Mouse (Mus musculus): ENCODE results near the gene Rbbp4. TPM values are rescaled to one million over a fixed set of nuclear protein-coding genes. Genes with fewer than 3 reads are reported as not detected.

Rbbp4 gene
- polyA plus RNA-seq, 1 experiment from 2014 or later: 497 TPM

DNA sequence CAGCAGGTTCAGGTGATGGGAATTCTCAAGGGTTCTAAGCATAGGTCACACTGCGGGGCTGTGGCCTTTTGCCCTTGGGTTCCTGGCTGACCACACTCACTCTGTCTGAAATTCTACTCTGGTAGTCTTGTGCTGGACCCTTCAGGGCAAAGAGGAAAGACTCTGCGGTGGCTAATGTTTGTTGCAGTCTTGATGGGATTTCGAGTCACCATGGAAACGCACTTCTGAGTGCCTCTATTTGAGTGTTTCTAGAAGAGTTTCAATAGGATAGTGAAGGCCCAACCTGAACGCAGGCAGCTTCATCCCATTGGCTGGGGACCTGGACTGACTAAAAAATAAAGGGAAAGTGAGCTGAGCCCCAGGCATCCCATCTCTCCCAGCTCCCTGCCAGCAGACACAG, 68.3 kb downstream of the Rbbp4 start:
- Histone ChIP-seq H3K4me1 (0 out of 2 replicates have a peak, but pooled peaks cover 9% of the 10 kb centered on the region), H3K36me3 (no peaks in the 10 kb centered on the region), H3K4me3 (no peak overlapping the region), H3K27ac (replicated peaks) (no peak overlapping the region), H3K9ac (replicated peaks) (no peak overlapping the region), H3K27me3 (no peaks in the 10 kb centered on the region), H3K9me3 (no peaks in the 10 kb centered on the region), H3K4me2 (replicated peaks) (no peak overlapping the region)
- ATAC-seq (ENCODE audit: low FRiP score, low read depth): no peak
- WGBS: 58% methylated on average over 5 of the region's 5 CpGs

DNA sequence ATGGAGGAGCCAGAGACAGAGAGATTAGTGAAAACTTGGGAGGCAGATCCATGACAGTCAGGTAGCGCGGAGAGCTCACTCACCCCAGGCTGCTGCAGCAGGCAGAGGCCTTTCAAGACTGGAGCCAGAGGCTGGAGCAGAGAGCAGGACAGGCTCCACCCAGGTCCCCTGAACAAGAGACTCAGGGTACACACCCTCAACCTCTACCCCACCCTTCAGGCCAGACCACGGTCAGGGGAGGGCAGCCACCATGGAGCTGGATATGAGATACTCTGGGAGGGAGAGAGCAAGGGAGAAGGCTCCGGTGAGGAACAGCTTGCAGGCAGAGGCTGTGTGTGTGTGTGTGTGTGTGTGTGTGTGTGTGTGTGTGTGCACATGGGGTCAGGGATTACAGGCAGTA, 69.0 kb downstream of the Rbbp4 start:
- Histone ChIP-seq H3K27me3 (no peaks in the 10 kb centered on the region), H3K4me2 (replicated peaks) (no peak overlapping the region), H3K9ac (replicated peaks) (no peak overlapping the region), H3K4me1 (peaks cover 12% of the 10 kb centered on the region), H3K4me3 (no peak overlapping the region), H3K27ac (replicated peaks) (no peak overlapping the region), H3K9me3 (no peaks in the 10 kb centered on the region), H3K36me3 (no peaks in the 10 kb centered on the region)
- 89% methylated on average over 4 of the region's 4 CpGs for WGBS
- no peak for ATAC-seq (ENCODE audit: low FRiP score, low read depth)

DNA sequence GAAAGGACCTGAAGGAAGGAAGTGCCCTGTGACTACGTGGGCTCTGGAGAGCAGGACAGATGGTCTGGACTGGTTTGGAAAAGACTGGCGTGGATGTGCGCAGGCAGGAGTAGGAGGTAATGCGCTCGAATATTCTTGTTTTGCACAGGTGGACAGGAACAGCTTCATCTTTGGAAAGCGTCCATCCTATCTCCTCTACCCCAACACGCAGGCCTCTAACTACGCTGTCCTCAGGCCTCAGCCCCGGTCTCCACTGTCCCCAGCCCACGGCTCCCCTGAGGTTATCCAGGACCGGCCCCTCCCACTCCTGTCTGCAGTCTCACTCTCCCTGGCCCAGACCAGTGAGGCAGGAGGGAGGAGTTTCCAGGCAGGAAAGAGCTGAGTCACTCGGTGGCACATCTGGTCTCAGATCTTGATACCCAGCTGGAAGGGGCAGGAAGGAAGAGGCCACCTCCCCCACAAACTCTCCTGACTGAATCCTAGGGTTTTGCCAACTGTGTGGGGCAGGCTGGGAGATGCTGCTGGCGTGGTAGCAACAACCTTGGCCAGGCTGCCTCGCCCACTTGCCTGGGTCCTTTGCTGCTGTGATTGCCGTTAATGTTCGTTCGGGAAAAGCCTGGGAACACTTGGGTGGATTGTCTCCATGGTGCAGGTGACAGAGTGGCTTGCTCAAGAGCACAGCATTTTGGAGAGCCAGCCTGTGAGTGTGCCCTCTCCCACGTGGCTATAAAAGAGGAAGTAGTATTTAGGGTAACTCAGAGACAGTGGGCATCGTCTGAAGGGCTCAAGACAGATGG, 71.7 kb downstream of the Rbbp4 start:
- no peak overlapping the region; the same call in 1 of the 2 replicates for H3K9ac ChIP-seq (replicated peaks)
- H3K4me2 ChIP-seq (replicated peaks): no peak overlapping the region

DNA sequence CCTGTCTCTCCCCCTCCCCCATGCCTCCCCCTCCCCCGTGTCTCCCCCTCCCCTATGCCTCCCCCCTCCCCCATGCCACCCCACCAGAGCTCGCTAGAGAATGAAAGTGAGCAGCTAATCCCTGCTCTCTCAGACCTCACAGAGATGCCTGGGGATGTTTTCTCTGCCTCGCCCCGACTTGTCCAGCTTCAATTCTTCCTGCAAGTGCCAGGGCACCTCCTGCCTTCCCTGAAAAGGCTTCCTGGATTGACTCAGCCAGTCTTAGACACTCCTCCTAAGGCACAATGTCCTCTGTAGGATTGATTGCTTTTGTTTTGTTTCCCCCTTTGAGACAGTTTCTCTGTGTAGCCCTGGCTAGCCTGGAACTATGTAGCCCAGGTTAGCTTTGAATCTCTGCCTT, 74.0 kb downstream of the Rbbp4 start, which contains the start of gene C77080:
Gene C77080 (minus strand): TSS at position 209 of the 400 bp plus-strand sequence.
- no peaks in the 10 kb centered on the region for H3K36me3 ChIP-seq
- 0% methylated on average over 2 of the region's 4 CpGs for WGBS
- no peak within 1 kb of the TSS; the same call in 1 of the 2 replicates for H3K9ac ChIP-seq (replicated peaks)
- no peaks in the 10 kb centered on the region for H3K9me3 ChIP-seq
- peaks cover 30% of the 10 kb centered on the region for H3K4me1 ChIP-seq
- 0 out of 2 replicates have a peak within 1 kb of the TSS, but pooled peaks have one; percentile 1 for H3K27ac ChIP-seq (replicated peaks)
- H3K4me3 ChIP-seq: no peak within 1 kb of the TSS
- no peak for ATAC-seq (ENCODE audit: low FRiP score, low read depth)
- no peak within 1 kb of the TSS for H3K4me2 ChIP-seq (replicated peaks)
- peaks cover 5% of the 10 kb centered on the region; the same call in 1 of the 2 replicates for H3K27me3 ChIP-seq

More for the DNA sequence above, 71.7 kb downstream of the Rbbp4 start:
- no peak overlapping the region for H3K27ac ChIP-seq (replicated peaks)
- ATAC-seq (ENCODE audit: low FRiP score, low read depth): no peak
- peaks cover 22% of the 10 kb centered on the region for H3K4me1 ChIP-seq
- WGBS: 42% methylated on average over 19 of the region's 19 CpGs
- no peaks in the 10 kb centered on the region for H3K36me3 ChIP-seq
- no peaks in the 10 kb centered on the region for H3K9me3 ChIP-seq
- no peaks in the 10 kb centered on the region for H3K27me3 ChIP-seq
- H3K4me3 ChIP-seq: no peak overlapping the region

DNA sequence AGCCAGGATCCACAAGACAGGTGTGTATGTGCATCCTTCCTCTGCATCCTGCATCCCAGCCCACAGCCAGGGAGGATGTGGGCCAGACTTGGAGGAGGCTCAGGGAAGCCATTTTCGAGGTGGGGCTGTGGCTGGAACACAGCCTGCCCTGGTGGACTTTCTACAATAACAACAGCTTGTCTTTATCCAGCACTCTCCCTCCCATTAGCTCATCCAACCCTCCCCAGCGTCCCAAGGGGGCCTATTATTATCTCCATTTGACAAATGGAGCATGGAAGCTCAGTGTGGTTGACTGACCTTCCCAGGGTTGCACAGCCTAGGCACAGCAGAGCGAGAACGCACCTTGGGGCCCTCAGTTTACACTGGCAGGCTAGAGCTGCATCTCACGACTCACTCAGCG, 74.5 kb downstream of the Rbbp4 start:
- ATAC-seq (ENCODE audit: low FRiP score, low read depth): no peak
- Histone ChIP-seq H3K4me3 (no peak overlapping the region), H3K9ac (replicated peaks) (no peak overlapping the region; the same call in 1 of the 2 replicates), H3K27me3 (peaks cover 5% of the 10 kb centered on the region; the same call in 1 of the 2 replicates), H3K9me3 (no peaks in the 10 kb centered on the region), H3K36me3 (no peaks in the 10 kb centered on the region), H3K4me2 (replicated peaks) (no peak overlapping the region), H3K27ac (replicated peaks) (0 out of 2 replicates have a peak overlapping the region, but pooled peaks have one; percentile 1), H3K4me1 (peaks cover 31% of the 10 kb centered on the region)
- 8% methylated on average over 6 of the region's 6 CpGs for WGBS

DNA sequence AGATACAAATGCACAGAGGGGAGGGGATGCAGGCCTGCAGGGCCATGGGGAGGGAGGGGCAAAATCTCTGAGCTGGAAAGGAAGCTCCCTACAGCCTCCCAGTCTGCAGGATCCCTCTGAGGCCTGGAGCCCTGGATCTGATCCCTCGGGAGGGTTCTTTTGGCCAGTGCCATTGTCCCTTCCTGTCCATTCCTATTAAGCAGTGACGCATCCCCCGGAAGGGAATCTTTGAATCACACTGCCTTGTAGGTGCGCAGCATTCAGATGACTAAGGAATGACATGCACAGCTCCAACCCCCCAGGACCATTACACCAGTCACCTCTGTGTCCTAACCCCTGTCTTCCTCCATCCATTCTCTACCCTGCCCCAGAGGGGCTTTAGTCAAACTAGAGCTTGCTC, 76.1 kb downstream of the Rbbp4 start:
- Histone ChIP-seq H3K9ac (replicated peaks) (no peak overlapping the region), H3K36me3 (no peaks in the 10 kb centered on the region), H3K27me3 (peaks cover 5% of the 10 kb centered on the region; the same call in 1 of the 2 replicates), H3K4me3 (no peak overlapping the region), H3K9me3 (no peaks in the 10 kb centered on the region), H3K4me2 (replicated peaks) (no peak overlapping the region), H3K4me1 (peaks cover 31% of the 10 kb centered on the region), H3K27ac (replicated peaks) (no peak overlapping the region)
- 31% methylated on average over 4 of the region's 4 CpGs for WGBS
- no peak for ATAC-seq (ENCODE audit: low FRiP score, low read depth)

Small RNAs within 50 kb of the gene (microRNA-seq; reads per million reads assigned to microRNA genes)
- gene Gm22994: not detected

Other genes starting within 250 kb of the Rbbp4 start
- 0.51 and 0.63 TPM in 2 replicates for gene Tmem54, start 229.8 kb downstream of the Rbbp4 start, polyA plus RNA-seq (2016; fragmentation: Nextera tagmentation; extraction: Ambion mirVana)
- gene Hpca, start 213.3 kb downstream of the Rbbp4 start, polyA plus RNA-seq (2016; fragmentation: Nextera tagmentation; extraction: Ambion mirVana): 3.6 and 4.0 TPM in 2 replicates
- 1.3 and 1.8 TPM in 2 replicates for gene Fndc5, start 198.4 kb downstream of the Rbbp4 start, polyA plus RNA-seq (2016; fragmentation: Nextera tagmentation; extraction: Ambion mirVana)
- gene S100pbp, start 145.6 kb downstream of the Rbbp4 start, polyA plus RNA-seq (2016; fragmentation: Nextera tagmentation; extraction: Ambion mirVana): 28.4 and 31.3 TPM in 2 replicates
- gene Yars, start 145.6 kb downstream of the Rbbp4 start, polyA plus RNA-seq (2016; fragmentation: Nextera tagmentation; extraction: Ambion mirVana): 104 and 108 TPM in 2 replicates
- 5.2 and 6.3 TPM in 2 replicates for gene C77080, start 74.0 kb downstream of the Rbbp4 start, polyA plus RNA-seq (2016; fragmentation: Nextera tagmentation; extraction: Ambion mirVana)
- gene Sync, start 47.8 kb downstream of the Rbbp4 start, polyA plus RNA-seq (2016; fragmentation: Nextera tagmentation; extraction: Ambion mirVana): 0.62 and 0.66 TPM in 2 replicates
- 36.4 TPM in 2 replicates for gene Zbtb8os, start 325 bp upstream of the Rbbp4 start, polyA plus RNA-seq (2016; fragmentation: Nextera tagmentation; extraction: Ambion mirVana)
- gene Zbtb8a, start 42.7 kb upstream of the Rbbp4 start, polyA plus RNA-seq (2016; fragmentation: Nextera tagmentation; extraction: Ambion mirVana): 12.1 and 12.2 TPM in 2 replicates
- gene Zbtb8b, start 105.5 kb upstream of the Rbbp4 start, polyA plus RNA-seq (2016; fragmentation: Nextera tagmentation; extraction: Ambion mirVana): 4.1 and 5.0 TPM in 2 replicates
- gene Bsdc1, start 126.2 kb upstream of the Rbbp4 start, polyA plus RNA-seq (2016; fragmentation: Nextera tagmentation; extraction: Ambion mirVana): 31.9 and 33.7 TPM in 2 replicates
- gene Tssk3, start 155.7 kb upstream of the Rbbp4 start, polyA plus RNA-seq (2016; fragmentation: Nextera tagmentation; extraction: Ambion mirVana): not detected in 2 replicates
- not detected in 2 replicates for gene Fam229a, start 155.8 kb upstream of the Rbbp4 start, polyA plus RNA-seq (2016; fragmentation: Nextera tagmentation; extraction: Ambion mirVana)
- gene Marcksl1, start 178.2 kb upstream of the Rbbp4 start, polyA plus RNA-seq (2016; fragmentation: Nextera tagmentation; extraction: Ambion mirVana): 2,082 and 2,101 TPM in 2 replicates
- 188 and 190 TPM in 2 replicates for gene Hdac1, start 207.3 kb upstream of the Rbbp4 start, polyA plus RNA-seq (2016; fragmentation: Nextera tagmentation; extraction: Ambion mirVana)
- 3.7 and 3.8 TPM in 2 replicates for gene Lck, start 238.3 kb upstream of the Rbbp4 start, polyA plus RNA-seq (2016; fragmentation: Nextera tagmentation; extraction: Ambion mirVana)
- 0.54 TPM in 1 of 2 replicates, not detected in the other for gene Fam167b, start 243.2 kb upstream of the Rbbp4 start, polyA plus RNA-seq (2016; fragmentation: Nextera tagmentation; extraction: Ambion mirVana)

Data from midbrain, embryonic 12.5 days (tissue).